In the genomic region with DNA sequence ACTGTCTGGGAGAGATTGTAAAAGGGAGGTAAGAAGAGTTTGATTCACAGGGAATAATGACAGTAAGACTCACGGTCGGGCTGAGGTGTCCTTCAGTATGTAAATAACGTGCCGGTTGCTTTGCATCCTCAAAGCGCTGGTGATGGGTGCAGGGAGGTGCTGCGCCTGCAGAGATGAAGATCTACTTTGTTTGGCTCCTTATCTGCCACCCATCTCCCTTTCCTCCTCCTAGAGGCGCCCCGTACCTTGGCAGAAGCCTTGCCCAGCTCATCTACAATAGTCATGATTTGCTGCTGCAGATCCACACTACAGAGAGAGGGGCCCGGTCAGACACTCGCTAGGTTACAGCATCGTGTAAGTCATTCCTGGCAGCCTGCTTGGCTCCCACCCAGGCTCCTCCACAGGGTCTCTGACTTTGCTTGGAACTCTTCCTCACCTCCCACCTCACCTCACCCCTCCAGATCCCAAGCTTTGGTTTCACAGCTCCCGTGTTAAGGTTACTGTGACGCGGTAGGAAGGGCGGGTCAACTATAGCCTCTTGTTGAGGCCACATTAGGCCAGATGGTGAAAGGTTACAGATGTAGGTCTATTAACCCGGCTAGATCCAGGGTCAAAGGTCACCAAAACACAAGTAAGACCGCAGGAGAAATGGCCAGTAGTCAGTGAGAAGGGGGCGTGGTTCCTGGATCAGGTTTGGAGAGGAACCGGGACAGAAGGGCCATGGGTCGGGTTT, we compare ENCODE assay signal across 8 mouse cellular contexts. TPM values are rescaled to one million over a fixed set of nuclear protein-coding genes. Genes with fewer than 3 reads are reported as not detected.
DNase-seq lines count a peak whose midpoint lies in the region; ATAC-seq and TF ChIP-seq lines count a peak whose summit lies in the region.

No protein-coding gene starts in this region.

- H3K27me3 ChIP-seq in cerebellum, adult 2 months (ENCODE audit: control insufficient read depth, insufficient read depth, low read length), result no peaks in the 10 kb centered on the region
- H3K27me3 ChIP-seq in lung, embryonic 16.5 days (ENCODE audit: control insufficient read depth, insufficient read depth, low read depth, low read length), result no peaks in the 10 kb centered on the region

- TF ChIP-seq CTCF in cerebellum, adult 2 months (IDR thresholded peaks at IDR 0.05; ENCODE audit: borderline replicate concordance, insufficient read depth, low read depth, low read length), result no peak

- WGBS in cerebellum, adult 2 months, result 12% methylated on average over 20 of the region's 20 CpGs
- WGBS in lung, embryonic 16.5 days, result 14% methylated on average over 20 of the region's 20 CpGs

- DNase-seq in cerebellum, adult 2 months, result no peak
- DNase-seq in cerebellum, adult 9-11 months, result no peak
- DNase-seq in lung, adult 18-20 months, result no peak
- DNase-seq in urinary bladder, postnatal 36 days (ENCODE audit: low spot score in 2 of 2), result no peak
- no peak for DNase-seq in spleen, adult 12 weeks (ENCODE audit: low spot score)

- H3K4me1 ChIP-seq in cerebellum, adult 2 months (ENCODE audit: control insufficient read depth, insufficient read depth, low read length), result no peaks in the 10 kb centered on the region
- H3K4me1 ChIP-seq in lung, embryonic 16.5 days (replicated peaks; ENCODE audit: control insufficient read depth, insufficient read depth, low read length), result peaks cover 11% of the 10 kb centered on the region

- no peak for TF ChIP-seq POLR2A in cerebellum, adult 2 months (IDR thresholded peaks at IDR 0.05; ENCODE audit: borderline replicate concordance, insufficient read depth, low read length)

- peaks cover 18% of the 10 kb centered on the region for H3K36me3 ChIP-seq in lung, embryonic 16.5 days (ENCODE audit: control insufficient read depth, insufficient read depth, low read length)

- 0 out of 2 replicates have a peak overlapping the region, but pooled peaks have one; percentile 10 for H3K27ac ChIP-seq in cerebellum, adult 2 months (ENCODE audit: insufficient read depth, low read length)
- peak overlapping the region; percentile 11 for H3K27ac ChIP-seq in lung, embryonic 16.5 days (ENCODE audit: low read length)

- peak; percentile 44 for ATAC-seq in lung, embryonic 16.5 days (ENCODE audit: low read depth)
- peak; percentile 19 for ATAC-seq in inflammation-experienced regulatory T-cells, adult 6 months
- peak; percentile 40; the same call in 1 of the 2 replicates for ATAC-seq in monocyte, adult 5-6 weeks (replicated peaks; ENCODE audit: insufficient number of reproducible peaks, low FRiP score, low TSS enrichment, poor library complexity, severe bottlenecking)

- H3K9ac ChIP-seq in lung, embryonic 16.5 days (ENCODE audit: low read length), result peak overlapping the region; percentile 70

- H3K4me2 ChIP-seq in lung, embryonic 16.5 days (ENCODE audit: low read depth, low read length), result peak overlapping the region; percentile 95

- H3K4me3 ChIP-seq in cerebellum, adult 2 months (replicated peaks; ENCODE audit: insufficient read depth, low read depth, low read length), result peak overlapping the region; percentile 72
- H3K4me3 ChIP-seq in lung, embryonic 16.5 days (ENCODE audit: low read length), result peak overlapping the region; percentile 64

- no peaks in the 10 kb centered on the region for H3K9me3 ChIP-seq in lung, embryonic 16.5 days (ENCODE audit: control insufficient read depth, low read length)

RNA-seq across cellular contexts. Expression of gene Atat1, which starts 0.5 kb away (rescaled TPM):
- polyA plus RNA-seq in cerebellum, adult 2 months (2012; rRNA removed), result 80.2 and 81.5 TPM in 2 replicates
- polyA plus RNA-seq in lung, embryonic 16.5 days (2015; fragmentation: Nextera tagmentation; extraction: Ambion mirVana), result 62.6 and 62.7 TPM in 2 replicates
- 10 to 100 TPM in 2 of 3 experiments, 1 to 10 TPM in 1; 9.5 to 16.2 (median 10.5) TPM for polyA plus RNA-seq in inflammation-experienced regulatory T-cells, adult 6 months (2017; shearing (Covaris generic))
- total RNA-seq in monocyte, adult 5-6 weeks (2017), result 13.9 to 18.7 TPM (median 14.2 TPM) in 3 replicates

RNA-seq across cellular contexts. Expression of gene Mrps18b, which starts 6.8 kb away (rescaled TPM):
- polyA plus RNA-seq in cerebellum, adult 2 months (2012; rRNA removed), result 62.5 and 65.1 TPM in 2 replicates
- polyA plus RNA-seq in lung, embryonic 16.5 days (2015; fragmentation: Nextera tagmentation; extraction: Ambion mirVana), result 67.5 and 73.1 TPM in 2 replicates
- 10 to 100 TPM; 35.8 to 82.5 (median 75.5) TPM for polyA plus RNA-seq in inflammation-experienced regulatory T-cells, adult 6 months (2017; shearing (Covaris generic))
- total RNA-seq in monocyte, adult 5-6 weeks (2017), result 26.6 to 31.6 TPM (median 29.0 TPM) in 3 replicates

RNA-seq across cellular contexts. Expression of gene Ppp1r10, which starts 6.9 kb away (rescaled TPM):
- polyA plus RNA-seq in cerebellum, adult 2 months (2012; rRNA removed), result 42.3 and 44.9 TPM in 2 replicates
- polyA plus RNA-seq in lung, embryonic 16.5 days (2015; fragmentation: Nextera tagmentation; extraction: Ambion mirVana), result 38.0 and 40.5 TPM in 2 replicates
- 10 to 100 TPM; 49.4 to 63.1 (median 51.7) TPM for polyA plus RNA-seq in inflammation-experienced regulatory T-cells, adult 6 months (2017; shearing (Covaris generic))
- 103 to 230 TPM (median 106 TPM) in 3 replicates for total RNA-seq in monocyte, adult 5-6 weeks (2017)

RNA-seq across cellular contexts. Expression of gene 2310061I04Rik, which starts 12.1 kb away (rescaled TPM):
- 161 and 173 TPM in 2 replicates for polyA plus RNA-seq in cerebellum, adult 2 months (2012; rRNA removed)
- 15.6 TPM in 2 replicates for polyA plus RNA-seq in lung, embryonic 16.5 days (2015; fragmentation: Nextera tagmentation; extraction: Ambion mirVana)
- polyA plus RNA-seq in inflammation-experienced regulatory T-cells, adult 6 months (2017; shearing (Covaris generic)), result 10 to 100 TPM; 15.3 to 21.6 (median 15.4) TPM
- 1.8 to 10.4 TPM (median 5.7 TPM) in 3 replicates for total RNA-seq in monocyte, adult 5-6 weeks (2017)

RNA-seq across cellular contexts. Expression of gene Dhx16, which starts 29.7 kb away (rescaled TPM):
- polyA plus RNA-seq in cerebellum, adult 2 months (2012; rRNA removed), result 52.2 and 57.4 TPM in 2 replicates
- 40.2 and 42.4 TPM in 2 replicates for polyA plus RNA-seq in lung, embryonic 16.5 days (2015; fragmentation: Nextera tagmentation; extraction: Ambion mirVana)
- 10 to 100 TPM; 17.4 to 36.1 (median 19.5) TPM for polyA plus RNA-seq in inflammation-experienced regulatory T-cells, adult 6 months (2017; shearing (Covaris generic))
- total RNA-seq in monocyte, adult 5-6 weeks (2017), result 67.7 to 106 TPM (median 105 TPM) in 3 replicates
